Mouse (Mus musculus) bone marrow macrophage, adult 2 months (primary cell): ENCODE data around the gene Ppp1r9b.

Source experiments
- CTCF ChIP-seq: IDR thresholded peaks from 2 replicates; pipeline ENCODE4 v1.5.1; 2012; ENCODE audit warnings: low read depth, mild to moderate bottlenecking, low read length, moderate library complexity
- POLR2A ChIP-seq: IDR thresholded peaks from 2 replicates; pipeline ENCODE4 v1.6.1; 2012; ENCODE audit warnings: mild to moderate bottlenecking, low read depth, low read length, borderline replicate concordance

DNA sequence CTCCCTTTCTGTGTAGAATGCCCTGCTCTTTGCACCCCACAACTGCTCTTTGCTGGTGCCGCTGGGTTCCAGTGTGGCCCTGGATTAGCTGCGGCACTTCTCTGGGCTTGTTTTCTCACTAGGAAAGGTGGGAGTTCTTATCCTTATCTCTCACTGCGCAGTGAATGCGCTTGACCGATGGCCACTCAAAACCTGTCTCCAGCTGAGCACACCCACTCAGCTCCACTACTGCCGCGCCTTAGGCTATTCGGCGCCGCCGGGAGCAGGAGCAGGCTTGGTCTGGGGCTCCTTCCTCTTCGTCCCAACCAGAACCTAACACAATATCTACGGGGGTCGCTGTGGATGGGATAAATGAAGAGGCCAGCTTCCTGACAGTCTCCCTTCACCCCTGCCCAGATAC lies 42.8 kb downstream of the Ppp1r9b start:
- TF ChIP-seq CTCF = no peak
- no peak for TF ChIP-seq POLR2A
